Mouse (Mus musculus) CH12.LX (cell line): ENCODE data around the gene Kat7. TPM values are rescaled to one million over a fixed set of nuclear protein-coding genes. Genes with fewer than 3 reads are reported as not detected.

Experiments
- DNase-seq: peaks from one replicate; pipeline ENCODE4 v3.0.0-alpha.2; 2013; ENCODE audit errors: extremely low read depth
- H3K27ac ChIP-seq: 2 replicates; pipeline ENCODE4 v1.5.1; 2012; ENCODE audit warnings: low read depth, mild to moderate bottlenecking, control low read depth, moderate library complexity; ENCODE audit not compliant: insufficient read depth
- H3K27me3 ChIP-seq: replicated peaks from 2 replicates; pipeline ENCODE3; 2012; ENCODE audit warnings: inconsistent platforms
- H3K36me3 ChIP-seq, 2 experiments: replicated peaks in 1 of 2; 2 replicates each; pipeline versions ENCODE3 to v1.6.1; 2012; ENCODE audit warnings: inconsistent platforms in 1 of 2, low read length in 1 of 2, mild to moderate bottlenecking in 1 of 2, mixed read lengths in 1 of 2, moderate library complexity in 1 of 2; ENCODE audit not compliant: control insufficient read depth in 1 of 2, insufficient read depth in 1 of 2
- H3K4me1 ChIP-seq, 2 experiments: 2 replicates each; pipeline ENCODE4 v1.6.1; 2012; ENCODE audit warnings: inconsistent platforms in 1 of 2, moderate library complexity in 1 of 2; ENCODE audit not compliant: insufficient read depth in 2 of 2, control insufficient read depth in 1 of 2
- H3K4me2 ChIP-seq: 2 replicates; pipeline ENCODE4 v1.6.1; 2012; ENCODE audit warnings: low read depth, mild to moderate bottlenecking, control low read depth; ENCODE audit not compliant: poor library complexity, insufficient read depth, severe bottlenecking
- H3K4me3 ChIP-seq, 3 experiments: fragments of 150-350 bp in 1 of 3; sonication (generic) in 1 of 3; replicated peaks in 1 of 3; 2 replicates each; pipeline versions ENCODE3 to v1.5.1; 2011 to 2012; ENCODE audit warnings: low read depth in 2 of 3, low read length in 2 of 3, mild to moderate bottlenecking in 2 of 3, moderate library complexity in 2 of 3, control low read depth in 1 of 3, improper control_type of control experiment in 1 of 3, inconsistent platforms in 1 of 3, mixed read lengths in 1 of 3; ENCODE audit not compliant: poor library complexity in 1 of 3
- H3K79me2 ChIP-seq: replicated peaks from 2 replicates; pipeline ENCODE4 v1.6.1; 2012; ENCODE audit warnings: mild to moderate bottlenecking, moderate library complexity; ENCODE audit not compliant: control insufficient read depth, poor library complexity, insufficient read depth, severe bottlenecking; ENCODE audit errors: extremely low read depth
- H3K9ac ChIP-seq: 2 replicates; pipeline ENCODE4 v1.6.1; 2012; ENCODE audit warnings: low read depth, mild to moderate bottlenecking, control low read depth, moderate library complexity; ENCODE audit not compliant: insufficient read depth
- H3K9me3 ChIP-seq: replicated peaks from 2 replicates; pipeline ENCODE3; 2012; ENCODE audit warnings: low read length, inconsistent platforms, mixed read lengths
- E2F4 ChIP-seq: IDR thresholded peaks from 2 replicates; pipeline ENCODE4 v1.6.1; 2011; ENCODE audit warnings: low read depth, low read length, improper control_type of control experiment; ENCODE audit not compliant: insufficient replicate concordance
- ELF1 ChIP-seq: IDR thresholded peaks from 2 replicates; pipeline ENCODE4 v1.6.1; 2014; ENCODE audit warnings: low read depth, mild to moderate bottlenecking, inconsistent platforms, low read length, improper control_type of control experiment
- EP300 ChIP-seq: IDR thresholded peaks from 2 replicates; pipeline ENCODE4 v1.6.1; 2011; ENCODE audit warnings: low read length, improper control_type of control experiment
- GABPA ChIP-seq: IDR thresholded peaks from 2 replicates; pipeline ENCODE4 v1.6.1; 2012; ENCODE audit warnings: low read depth, low read length, improper control_type of control experiment, inconsistent platforms; ENCODE audit not compliant: insufficient replicate concordance
- IRF4 ChIP-seq: IDR thresholded peaks from 2 replicates; pipeline ENCODE4 v1.6.1; 2014; ENCODE audit warnings: low read depth, mild to moderate bottlenecking, inconsistent platforms, low read length, improper control_type of control experiment
- JUN ChIP-seq: IDR thresholded peaks from 2 replicates; pipeline ENCODE4 v1.6.1; 2011; ENCODE audit warnings: low read depth, mild to moderate bottlenecking, low read length, improper control_type of control experiment, moderate library complexity; ENCODE audit not compliant: insufficient read depth
- JUND ChIP-seq: conservative IDR thresholded peaks from 2 replicates; pipeline ENCODE4 v1.6.1; 2011; ENCODE audit warnings: low read depth, low read length, improper control_type of control experiment
- MAFK ChIP-seq: IDR thresholded peaks from 2 replicates; pipeline ENCODE4 v1.6.1; 2011; ENCODE audit warnings: low read length, improper control_type of control experiment; ENCODE audit not compliant: insufficient replicate concordance
- MAX ChIP-seq: IDR thresholded peaks from 2 replicates; pipeline ENCODE4 v1.6.1; 2011; ENCODE audit warnings: low read length, improper control_type of control experiment
- MAZ ChIP-seq: IDR thresholded peaks from 2 replicates; pipeline ENCODE4 v1.6.1; 2012; ENCODE audit warnings: low read depth, mild to moderate bottlenecking, inconsistent platforms, low read length, improper control_type of control experiment, moderate library complexity
- MEF2A ChIP-seq: IDR thresholded peaks from 2 replicates; pipeline ENCODE4 v1.6.1; 2014; ENCODE audit warnings: low read depth, mild to moderate bottlenecking, inconsistent platforms, low read length, improper control_type of control experiment, borderline replicate concordance
- MXI1 ChIP-seq: IDR thresholded peaks from 2 replicates; pipeline ENCODE4 v1.6.1; 2011; ENCODE audit warnings: mild to moderate bottlenecking, low read depth, low read length, improper control_type of control experiment
- MYC ChIP-seq: IDR thresholded peaks from 2 replicates; pipeline ENCODE4 v1.6.1; 2011; ENCODE audit warnings: low read depth, mild to moderate bottlenecking, improper control_type of control experiment, low read length
- PAX5 ChIP-seq: IDR thresholded peaks from 2 replicates; pipeline ENCODE4 v1.6.1; 2012; ENCODE audit warnings: low read length, inconsistent platforms, mixed read lengths
- POLR2A ChIP-seq: IDR thresholded peaks from 2 replicates; pipeline ENCODE4 v1.6.1; 2011; ENCODE audit warnings: low read depth, mild to moderate bottlenecking, improper control_type of control experiment, low read length
- POLR2AphosphoS2 ChIP-seq: IDR thresholded peaks from 2 replicates; pipeline ENCODE4 v1.6.1; 2011; ENCODE audit warnings: low read depth, low read length, improper control_type of control experiment
- RCOR1 ChIP-seq: conservative IDR thresholded peaks from 2 replicates; pipeline ENCODE4 v1.6.1; 2012; ENCODE audit warnings: low read depth, mild to moderate bottlenecking, inconsistent platforms, low read length, improper control_type of control experiment
- SMC3 ChIP-seq: IDR thresholded peaks from 2 replicates; pipeline ENCODE4 v1.6.1; 2011; ENCODE audit warnings: low read depth, low read length, improper control_type of control experiment
- TBP ChIP-seq: conservative IDR thresholded peaks from 2 replicates; pipeline ENCODE4 v1.6.1; 2011; ENCODE audit warnings: low read depth, low read length, improper control_type of control experiment
- USF2 ChIP-seq: conservative IDR thresholded peaks from 2 replicates; pipeline ENCODE4 v1.6.1; 2011; ENCODE audit warnings: low read depth, low read length, improper control_type of control experiment
- ZC3H11A ChIP-seq: IDR thresholded peaks from 2 replicates; pipeline ENCODE4 v1.6.1; 2012; ENCODE audit warnings: low read depth, mild to moderate bottlenecking, inconsistent platforms, low read length, improper control_type of control experiment
- ZKSCAN1 ChIP-seq: IDR thresholded peaks from 2 replicates; pipeline ENCODE4 v1.6.1; 2012; ENCODE audit warnings: low read depth, inconsistent platforms, low read length, improper control_type of control experiment, borderline replicate concordance
- ZNF384 ChIP-seq: IDR thresholded peaks from 2 replicates; pipeline ENCODE4 v1.6.1; 2012; ENCODE audit warnings: low read depth, low read length, improper control_type of control experiment, inconsistent platforms
- dilution Hi-C: fragments of 300-500 bp; cut with MboI; formaldehyde crosslinking; loops from 2 replicates; pipeline ENCODE4 v1.14.3; 2020; ENCODE audit warnings: low sequenced_read_pairs; ENCODE audit not compliant: extremely low pct_unique_long_range_greater_than_20kb, extremely low pct_ligation_motif_present
- in situ Hi-C: fragments of 300-500 bp; cut with MboI; formaldehyde crosslinking; loops from 3 replicates; pipeline ENCODE4 v1.14.3; 2019; ENCODE audit warnings: low sequenced_read_pairs, low pct_ligation_motif_present, low pct_unique_long_range_greater_than_20kb, mixed read lengths
- polyA plus RNA-seq: library from polyadenylated mRNA; unstranded; fragments of >175 nt; gene quantifications from 2 replicates; pipeline ENCODE4 v1.2.1, GENCODE M21; 2012; ENCODE audit warnings: low read depth; ENCODE audit not compliant: insufficient read length
- total RNA-seq, 2 experiments: library from RNA; depleted of rRNA; stranded (reverse); fragments of 300-350 nt in 1 of 2; fragments of >200 nt in 1 of 2; gene quantifications; 2 replicates each; pipeline ENCODE4 v1.2.3; 2012 to 2014

The Kat7 gene
- total and polyA plus RNA-seq, 3 experiments = 59.5 to 90.2 (median 66.7) TPM

- Histone ChIP-seq H3K27ac (no peak overlapping the region), H3K9me3 (no peaks in the 10 kb centered on the region), H3K27me3 (peaks cover 95% of the 10 kb centered on the region), H3K36me3 (no peaks in the 10 kb centered on the region), H3K4me1 (no peaks in the 10 kb centered on the region), H3K4me2 (no peak overlapping the region), H3K79me2 (no peaks in the 10 kb centered on the region), H3K4me3 (no peak overlapping the region), H3K9ac (no peak overlapping the region)
- DNase-seq = no peak
- TF ChIP-seq JUN (no peak), JUND (no peak), ZKSCAN1 (no peak), E2F4 (no peak), POLR2AphosphoS2 (no peak), USF2 (no peak), TBP (no peak), EP300 (no peak), ZC3H11A (no peak), SMC3 (no peak), RCOR1 (no peak), GABPA (no peak), ZNF384 (no peak), IRF4 (no peak), MYC (no peak), POLR2A (no peak), MAZ (no peak), MEF2A (no peak), ELF1 (no peak)
- dilution Hi-C loops (loop anchor here (25.0 kb wide), 1 partner anchor 101 kb away; the partner anchor contains the start of gene Dlx4), in situ Hi-C loops (loop anchor here (5.0 to 10.0 kb wide), 2 partner anchors 116 to 194 kb away; partner anchors contain the start of genes Dlx3 and Pdk2)
Measured at GRCm38 (mm10) chr11:95238477-95238876, 71.6 kb downstream of the Kat7 start.

GRCm38 (mm10) chr11:95232329-95232696 lies 77.7 kb downstream of the Kat7 start:
- Histone ChIP-seq H3K4me3 (no peak overlapping the region), H3K9me3 (no peaks in the 10 kb centered on the region), H3K27ac (no peak overlapping the region), H3K79me2 (no peaks in the 10 kb centered on the region), H3K9ac (no peak overlapping the region), H3K27me3 (peaks cover 89% of the 10 kb centered on the region), H3K4me1 (peaks cover 0 to 9% of the 10 kb centered on the region in 2 experiments; a peak in 3 of 4 replicates), H3K4me2 (no peak overlapping the region), H3K36me3 (no peaks in the 10 kb centered on the region)
- dilution Hi-C loops = loop anchor here (25.0 kb wide), 1 partner anchor 95 kb away; the partner anchor contains the start of gene Dlx4
- TF ChIP-seq MEF2A (no peak), MYC (no peak), MAZ (no peak), GABPA (no peak), MXI1 (no peak), POLR2AphosphoS2 (no peak), SMC3 (no peak), JUND (no peak), POLR2A (no peak), ELF1 (no peak), MAX (no peak), EP300 (no peak), ZC3H11A (no peak), PAX5 (no peak), MAFK (no peak), ZNF384 (no peak)
- in situ Hi-C loops = loop anchor here (10.0 kb wide), 1 partner anchor 188 kb away; the partner anchor contains the start of gene Pdk2
- DNase-seq = no peak
